Mouse (Mus musculus) neural tube, embryonic 10.5 days (tissue): ENCODE data around the gene Tprkb.
"Not testable (repeated sequence)": the region's sequence is repeated elsewhere in the genome, so short reads cannot be mapped to it uniquely, and the experiment has no call there.

ENCODE experiments used
- DNase-seq: peaks from one replicate; pipeline ENCODE4 v3.0.0-alpha.2; 2017; ENCODE audit warnings: low spot score; ENCODE audit errors: extremely low spot score

Gene Tprkb

DNA sequence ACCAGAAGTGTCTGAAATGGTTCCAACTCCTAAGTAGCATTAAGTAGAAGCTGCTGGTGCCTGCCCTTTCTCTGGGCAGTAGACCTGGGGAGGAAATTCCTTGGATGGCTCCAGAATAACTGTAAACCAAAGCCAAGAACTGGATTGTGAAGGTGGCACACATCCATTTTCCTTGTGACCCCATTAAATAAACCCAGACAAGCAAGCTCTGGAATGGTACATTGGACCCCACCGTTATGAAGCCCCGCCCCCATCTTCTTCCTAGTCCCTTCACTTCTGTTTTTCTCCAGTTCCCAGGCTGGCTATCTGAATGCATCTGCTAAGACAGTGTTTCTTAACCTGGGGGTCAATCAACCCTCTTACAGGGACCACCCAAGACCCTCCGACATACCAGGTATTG, at the start of gene Tprkb:
Tprkb (plus strand) TSS at position 279 of the 400 bp plus-strand sequence.
- DNase-seq, result no peak

GRCm38 (mm10) chr6:85862565-85862964, 49.1 kb upstream of the Tprkb start:
- DNase-seq, result no peak

DNA sequence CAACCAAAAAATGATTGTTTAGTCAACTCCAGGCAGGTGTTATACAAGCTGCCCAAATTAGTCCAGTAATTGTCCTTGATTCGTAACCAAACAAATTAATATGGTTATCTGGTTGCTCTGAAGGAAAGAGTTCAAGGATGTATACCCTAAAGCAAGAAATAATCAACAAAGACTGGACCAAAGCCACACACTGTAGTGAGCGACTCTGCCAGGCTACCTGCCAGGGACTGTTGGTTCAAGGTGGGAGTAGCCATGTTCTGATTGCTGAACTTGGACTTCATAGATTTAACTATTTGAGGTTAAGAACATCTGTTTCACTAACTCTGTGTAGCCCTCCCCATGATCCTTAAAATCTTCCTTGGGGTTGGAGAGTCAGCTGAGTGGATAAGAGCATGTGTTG, 48.5 kb upstream of the Tprkb start:
- DNase-seq, result no peak

DNA sequence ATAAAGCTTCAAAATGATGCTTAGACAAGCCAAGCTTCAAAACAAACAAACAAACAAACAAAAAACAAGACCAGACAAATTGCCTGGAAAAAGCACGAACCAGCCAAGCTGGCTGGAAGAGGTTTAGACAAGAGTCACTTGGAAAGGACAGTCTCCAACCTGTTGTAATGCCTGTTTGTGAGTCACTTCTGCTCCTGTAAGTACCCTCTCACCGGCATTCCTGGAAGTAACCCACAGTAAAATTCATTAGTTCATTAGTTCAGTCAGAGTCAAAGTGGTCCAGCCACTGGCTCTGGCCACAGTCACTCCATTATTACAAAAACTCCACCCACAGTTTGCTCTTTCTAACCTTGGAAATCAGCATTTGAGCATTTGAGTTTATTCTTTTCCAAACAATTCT, 47.8 kb upstream of the Tprkb start:
- peak; percentile 1 for DNase-seq

DNA sequence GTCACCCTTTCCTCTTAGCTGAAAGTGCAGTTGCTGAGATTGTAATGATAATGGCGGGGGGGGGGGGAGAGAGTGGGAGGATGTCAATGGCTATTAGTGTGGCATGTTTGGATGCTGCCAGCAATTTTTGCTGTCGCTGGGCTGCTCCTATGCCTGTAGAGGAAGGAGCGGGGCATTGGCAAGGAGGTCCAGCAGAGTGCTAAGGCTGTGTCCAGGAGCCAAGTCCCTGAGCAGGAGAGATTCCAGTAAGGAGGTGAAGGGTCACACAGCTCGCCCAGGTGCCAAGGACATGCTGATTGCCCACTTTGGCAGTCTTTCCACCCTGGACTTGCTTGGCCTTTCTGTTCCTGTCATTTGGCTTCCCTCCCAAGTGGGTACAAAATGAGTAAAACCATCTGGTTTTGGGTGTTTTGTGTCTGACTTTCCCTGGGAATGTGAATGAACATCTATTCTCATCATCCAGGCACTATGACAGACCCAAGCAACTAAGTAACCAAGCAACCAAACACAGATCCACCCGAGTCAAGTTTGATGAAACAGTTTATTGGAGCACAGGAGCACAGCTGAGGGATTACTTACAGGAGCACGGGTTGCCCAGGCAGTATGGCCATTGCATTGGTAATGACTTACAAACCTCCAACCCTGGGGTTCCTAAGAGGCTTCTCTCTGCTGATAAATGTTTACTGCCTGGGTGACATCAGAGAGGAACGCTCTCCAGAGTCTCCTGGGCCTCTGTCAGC, 46.6 kb upstream of the Tprkb start:
- DNase-seq, result peak; percentile 10

DNA sequence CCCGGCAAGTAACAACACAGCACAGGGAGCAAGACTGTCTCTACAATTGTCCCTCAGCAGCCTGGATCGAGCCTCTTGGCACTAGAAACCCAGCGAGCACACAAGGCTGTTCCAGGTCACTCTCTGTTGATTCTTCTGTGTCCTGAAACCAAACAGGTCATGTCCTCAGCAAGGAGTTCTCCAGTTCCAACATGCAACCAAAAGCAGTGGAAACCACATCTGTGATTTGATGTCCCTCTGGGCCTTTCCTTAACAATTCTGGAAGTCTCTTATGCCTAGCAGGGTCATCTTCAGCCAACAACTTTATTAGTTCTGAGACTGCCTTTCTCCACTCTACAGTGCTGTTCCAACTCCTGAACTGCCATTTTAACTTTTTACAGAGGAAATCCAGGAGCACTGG, 45.5 kb upstream of the Tprkb start:
- peak; percentile 9 for DNase-seq

- DNase-seq, result peak; percentile 3
Measured at GRCm38 (mm10) chr6:85866995-85867394, 44.7 kb upstream of the Tprkb start.

DNA sequence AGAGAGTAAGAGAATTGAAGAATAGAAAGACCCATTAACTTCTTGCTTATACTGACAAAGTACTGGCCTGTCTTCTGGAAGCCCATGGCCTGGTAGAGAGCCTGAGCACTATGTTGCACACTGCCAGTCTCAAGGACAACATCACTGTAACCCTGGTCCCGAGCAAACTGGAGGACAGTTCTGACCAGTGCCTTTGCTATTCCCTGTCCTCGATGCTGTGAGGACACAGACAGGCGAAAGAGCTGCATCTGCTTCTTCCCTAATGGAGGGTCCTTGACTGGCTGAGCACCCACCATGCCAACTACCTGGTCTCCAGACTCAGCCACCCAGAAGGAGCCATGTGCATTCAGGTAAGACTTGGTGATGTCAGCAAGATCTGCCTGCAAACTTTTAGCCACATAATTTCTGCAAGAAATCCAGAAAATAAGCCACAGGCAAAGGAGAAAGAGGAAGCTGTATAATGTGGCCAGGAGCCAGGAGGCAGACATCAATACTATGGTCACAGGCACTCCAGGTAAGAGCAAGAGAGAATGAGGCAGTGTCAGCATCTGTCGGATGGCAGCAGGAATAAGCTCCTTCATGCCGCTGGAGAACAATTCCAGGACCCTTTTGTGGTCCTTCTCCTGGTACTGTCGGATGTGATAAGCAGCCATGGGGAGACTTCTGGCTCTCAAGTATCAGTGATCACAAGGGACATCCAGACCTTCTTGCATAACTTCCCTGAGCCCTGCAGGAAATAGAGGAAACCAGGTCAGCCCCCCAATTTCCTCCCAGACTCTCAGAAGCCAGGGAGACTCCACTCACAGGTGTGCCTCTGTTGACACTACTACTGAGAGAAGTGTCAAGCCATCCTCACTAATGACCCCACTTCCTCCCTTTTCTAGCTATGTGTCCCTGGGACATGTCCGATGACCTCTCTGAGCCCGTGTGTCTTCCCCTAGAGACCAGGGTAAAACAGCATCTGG, 43.7 kb upstream of the Tprkb start:
- DNase-seq, result peak; percentile 7

DNA sequence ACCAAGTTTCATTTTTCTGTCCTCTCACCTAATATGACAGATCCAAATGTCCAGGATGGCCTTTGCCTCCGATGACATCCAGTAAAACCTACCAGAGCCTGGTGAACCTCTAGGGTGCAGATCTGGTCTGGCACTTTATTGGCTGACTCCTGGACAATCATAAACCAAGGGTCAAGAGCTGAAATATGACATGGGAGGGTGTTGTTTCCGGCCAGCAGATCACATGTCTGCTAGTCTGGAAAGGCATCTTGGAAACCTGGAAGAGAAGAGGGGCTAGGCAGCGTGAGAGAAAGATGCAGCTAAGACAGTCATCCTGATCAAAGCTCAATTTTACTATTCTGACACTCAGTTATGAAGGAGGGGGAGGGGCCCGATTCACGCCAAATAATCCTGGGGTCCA, 42.7 kb upstream of the Tprkb start, which contains the start of gene Nat8f2:
Nat8f2 (minus strand) TSS at position 153 of the 400 bp plus-strand sequence.
- not testable (repeated sequence) for DNase-seq

GRCm38 (mm10) chr6:85883246-85883645, 28.4 kb upstream of the Tprkb start:
- not testable (repeated sequence) for DNase-seq

GRCm38 (mm10) chr6:85884311-85884710, 27.4 kb upstream of the Tprkb start:
- peak; percentile 3 for DNase-seq

DNA sequence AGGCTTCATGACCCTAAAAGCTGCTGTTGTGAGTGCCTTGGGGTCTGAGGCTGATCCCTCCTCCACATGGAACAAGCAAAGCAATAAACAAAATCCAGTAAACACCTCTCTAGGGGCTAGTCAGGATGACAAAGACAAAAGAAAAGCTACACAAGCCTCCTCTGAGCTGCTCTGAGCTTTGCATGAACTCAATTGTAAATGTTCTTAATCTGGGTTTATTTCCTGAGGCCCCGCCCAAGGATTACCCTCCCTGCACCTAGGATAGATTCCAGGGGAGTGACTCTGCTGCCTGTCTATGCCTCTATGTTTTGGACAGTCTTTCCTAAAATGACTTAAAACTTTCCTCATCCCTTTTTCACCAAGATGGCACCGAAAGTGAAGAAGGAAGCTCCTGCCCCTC, 22.7 kb upstream of the Tprkb start:
- peak; percentile 1 for DNase-seq

GRCm38 (mm10) chr6:85895061-85895648, 16.5 kb upstream of the Tprkb start:
- not testable (repeated sequence) for DNase-seq

DNA sequence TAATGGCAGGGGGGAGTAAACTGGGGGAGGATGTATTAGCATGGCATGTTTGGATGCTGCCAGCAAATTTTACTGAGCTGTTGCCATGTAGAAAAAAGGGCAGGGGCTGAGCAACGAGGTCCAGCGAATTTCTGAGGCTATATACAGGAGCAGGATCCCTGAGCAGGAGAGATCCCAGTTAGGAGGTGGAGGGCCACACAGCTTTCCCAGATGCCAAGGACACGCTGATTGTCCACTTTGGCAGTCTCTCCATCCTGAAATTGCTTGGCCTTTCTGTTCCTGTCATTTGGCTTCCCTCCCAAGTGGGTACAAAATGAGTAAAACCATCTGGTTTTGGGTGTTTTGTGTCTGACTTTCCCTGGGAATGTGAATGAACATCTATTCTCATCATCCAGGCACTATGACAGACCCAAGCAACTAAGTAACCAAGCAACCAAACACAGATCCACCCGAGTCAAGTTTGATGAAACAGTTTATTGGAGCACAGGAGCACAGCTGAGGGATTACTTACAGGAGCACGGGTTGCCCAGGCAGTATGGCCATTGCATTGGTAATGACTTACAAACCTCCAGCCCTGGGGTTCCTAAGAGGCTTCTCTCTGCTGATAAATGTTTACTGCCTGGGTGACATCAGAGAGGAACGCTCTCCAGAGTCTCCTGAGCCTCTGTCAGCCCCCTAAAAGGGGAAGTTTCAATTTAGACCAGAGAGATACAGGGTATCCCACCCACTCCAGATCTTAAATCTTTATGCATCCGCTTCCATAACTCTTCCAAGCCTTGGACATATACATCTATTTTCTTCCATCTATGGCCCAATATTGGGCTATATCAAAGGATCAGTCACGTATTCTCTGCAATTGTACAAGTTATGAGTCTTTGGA, 12.8 kb upstream of the Tprkb start:
- not testable (repeated sequence) for DNase-seq

GRCm38 (mm10) chr6:85902303-85902702, 9.4 kb upstream of the Tprkb start:
- DNase-seq, result no peak

DNA sequence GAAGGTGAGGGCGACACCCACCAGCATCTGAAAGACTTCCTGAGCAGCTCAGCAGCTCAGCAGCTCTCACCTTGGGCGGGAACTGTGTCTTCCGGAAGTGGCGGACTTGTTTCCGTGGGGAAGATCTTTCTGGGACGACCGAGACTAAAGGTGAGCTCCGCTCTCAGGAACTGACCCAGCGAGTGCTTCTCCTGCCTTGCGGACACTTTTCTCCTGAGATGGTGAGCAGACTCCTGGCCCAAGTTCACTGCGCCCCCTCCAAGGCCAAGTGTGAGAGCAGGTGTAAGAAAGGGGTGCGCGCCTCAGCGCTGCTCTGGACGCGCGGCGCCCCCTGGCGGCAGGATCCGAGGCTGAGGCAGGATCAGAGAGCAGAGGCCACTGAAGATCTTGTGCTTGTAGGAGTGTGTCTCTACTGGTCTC, 7.0 kb upstream of the Tprkb start, which contains the start of gene Nat8f4:
Nat8f4 (minus strand) TSS at position 243 of the 420 bp plus-strand sequence.
- peak; percentile 60 for DNase-seq

DNA sequence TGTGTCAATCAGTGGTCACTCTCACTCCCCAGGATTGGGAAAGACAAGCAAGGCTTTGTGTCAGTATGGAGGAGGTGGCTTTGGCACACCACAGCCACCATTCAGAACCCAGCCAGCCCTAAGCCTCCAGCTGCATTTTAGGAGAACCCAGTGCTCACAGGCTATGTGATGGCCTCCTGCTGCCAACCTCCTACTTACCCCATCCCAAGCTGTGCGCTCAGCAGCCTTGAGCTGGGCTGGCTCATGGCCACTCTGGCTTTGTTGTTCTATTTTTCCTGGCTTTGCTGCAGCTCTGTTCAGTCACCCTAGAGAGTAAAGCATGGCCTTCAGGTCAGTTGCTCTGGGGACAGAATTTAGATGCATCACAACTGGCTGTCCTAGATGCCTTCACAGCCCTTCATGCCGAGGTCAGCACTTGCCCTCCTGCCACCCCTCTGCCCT, 4.7 kb upstream of the Tprkb start:
- not testable (repeated sequence) for DNase-seq

GRCm38 (mm10) chr6:85908341-85908740, 3.3 kb upstream of the Tprkb start:
- DNase-seq, result no peak

- DNase-seq, result no peak
Measured at GRCm38 (mm10) chr6:85909704-85910103, 2.0 kb upstream of the Tprkb start.

- no peak for DNase-seq
Measured at GRCm38 (mm10) chr6:85915141-85915538, 3.5 kb downstream of the Tprkb start.
